Mouse (Mus musculus): Measurements from ENCODE around the gene Cd82. TPM values are rescaled to one million over a fixed set of nuclear protein-coding genes. Genes with fewer than 3 reads are reported as not detected.

Cd82 gene
- total RNA-seq, 1 experiment from 2014 or later, result 203 TPM

DNA sequence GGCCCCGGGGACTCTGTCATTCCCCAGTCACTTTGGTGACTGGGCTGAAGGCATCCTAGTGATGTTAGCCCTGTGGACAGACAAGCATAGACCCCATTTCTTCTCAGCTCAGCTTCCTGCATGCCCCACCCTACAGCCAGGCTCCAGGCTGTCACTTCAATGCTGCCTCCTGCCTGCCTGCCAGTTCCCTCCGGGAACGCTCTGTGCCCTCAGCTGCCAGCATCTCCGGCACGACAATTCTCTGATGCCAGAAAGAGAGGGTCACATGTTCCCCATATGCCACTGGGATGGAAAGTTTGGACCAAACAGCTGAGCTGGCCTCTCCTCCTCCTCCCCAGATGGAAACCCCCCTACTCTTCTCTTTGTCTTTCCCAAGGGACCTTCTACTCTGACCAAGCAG lies 79.1 kb downstream of the Cd82 start:
- ATAC-seq (replicated peaks; ENCODE audit: insufficient number of reproducible peaks, low FRiP score, low TSS enrichment, poor library complexity, severe bottlenecking), result no peak

- ATAC-seq (replicated peaks; ENCODE audit: insufficient number of reproducible peaks, low FRiP score, low TSS enrichment, poor library complexity, severe bottlenecking), result no peak
Observed at GRCm38 (mm10) chr2:93380680-93381089, 82.3 kb downstream of the Cd82 start.

DNA sequence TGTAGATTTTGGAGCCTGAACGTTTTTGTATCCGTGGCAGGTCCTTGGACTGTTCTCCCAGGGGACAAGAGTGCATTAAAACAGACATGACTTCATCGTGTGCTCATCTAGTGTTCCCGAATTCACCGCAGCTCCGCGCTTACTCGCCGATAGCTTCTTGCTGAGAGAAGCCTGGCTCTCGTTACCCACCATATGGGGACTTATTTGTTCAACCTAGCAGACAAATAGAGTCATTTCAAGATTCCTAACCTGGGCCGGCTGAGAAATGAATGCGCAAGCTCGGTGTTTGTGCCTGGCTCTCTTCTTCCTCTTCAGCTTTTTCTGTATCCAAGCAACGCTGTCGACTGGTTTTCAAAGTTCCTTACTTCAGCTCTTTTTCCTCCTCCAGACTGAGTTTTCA lies 85.1 kb downstream of the Cd82 start:
- no peak for ATAC-seq (replicated peaks; ENCODE audit: insufficient number of reproducible peaks, low FRiP score, low TSS enrichment, poor library complexity, severe bottlenecking)

DNA sequence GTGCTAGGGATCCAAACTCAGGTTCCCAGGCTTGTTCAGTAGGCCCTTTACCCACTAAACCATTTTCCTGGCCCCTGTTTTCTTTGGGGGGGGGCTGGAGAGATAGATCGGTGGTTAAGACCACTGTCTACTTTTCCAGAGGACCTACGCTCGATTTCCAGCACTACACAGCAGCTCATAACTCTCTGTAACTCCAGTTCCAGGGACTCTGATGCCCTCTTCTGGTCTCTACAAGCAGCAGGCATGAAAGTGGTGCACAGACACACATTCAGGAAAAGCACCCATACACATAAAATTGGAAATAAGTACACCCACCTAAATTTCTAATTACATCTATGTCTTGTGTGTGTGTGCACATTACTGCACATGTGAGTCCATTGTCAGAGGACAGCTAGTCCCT lies 85.8 kb downstream of the Cd82 start:
- ATAC-seq (replicated peaks; ENCODE audit: insufficient number of reproducible peaks, low FRiP score, low TSS enrichment, poor library complexity, severe bottlenecking), result no peak

- ATAC-seq (replicated peaks; ENCODE audit: insufficient number of reproducible peaks, low FRiP score, low TSS enrichment, poor library complexity, severe bottlenecking), result no peak
Observed at GRCm38 (mm10) chr2:93372872-93373271, 90.1 kb downstream of the Cd82 start.

GRCm38 (mm10) chr2:93372097-93372571 lies 90.8 kb downstream of the Cd82 start:
- ATAC-seq (replicated peaks; ENCODE audit: insufficient number of reproducible peaks, low FRiP score, low TSS enrichment, poor library complexity, severe bottlenecking), result no peak

Other genes starting within 250 kb of the Cd82 start
- not detected in 3 replicates for gene Tspan18, start 128.6 kb downstream of the Cd82 start, total RNA-seq (2017)
- gene Gm10803, start 97.4 kb upstream of the Cd82 start, total RNA-seq (2017), result not detected in 3 replicates
- gene Alx4, start 179.2 kb upstream of the Cd82 start, total RNA-seq (2017), result not detected in 3 replicates